In the genomic region with DNA sequence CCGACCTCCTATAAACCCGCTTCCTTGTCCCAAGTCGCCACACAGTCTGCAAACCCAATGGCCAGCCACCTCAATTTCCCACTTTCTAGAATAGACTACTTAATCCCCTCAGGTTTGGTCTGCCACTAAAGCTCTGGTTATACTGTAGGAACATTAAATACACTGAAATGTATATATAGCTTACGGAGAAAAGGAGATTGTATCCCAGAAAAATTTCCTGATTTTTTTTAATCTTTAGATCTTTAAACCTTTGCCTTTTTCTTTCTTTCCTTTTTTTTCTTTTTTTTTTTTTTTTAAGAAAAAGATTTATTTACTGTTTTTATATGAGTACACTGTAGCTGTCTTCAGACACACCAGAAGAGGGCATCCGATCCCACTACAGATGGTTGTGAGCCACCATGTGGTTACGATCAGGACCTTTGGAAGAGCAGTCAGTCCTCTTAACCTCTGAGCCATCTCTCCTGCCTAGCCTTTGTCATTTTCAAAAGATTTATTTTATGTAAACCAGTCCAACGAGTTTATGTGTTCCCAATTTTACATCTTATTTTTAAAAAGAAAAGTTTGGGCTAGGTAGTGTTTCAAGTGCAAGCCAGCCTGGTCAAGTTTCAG, we compare ENCODE assay signal across 8 mouse cellular contexts. TPM values are rescaled to one million over a fixed set of nuclear protein-coding genes. Genes with fewer than 3 reads are reported as not detected.
A peak's percentile ranks its signal among the peaks of the same experiment; 100 is the strongest.
DNase-seq lines count a peak whose midpoint lies in the region; ATAC-seq and TF ChIP-seq lines count a peak whose summit lies in the region.

No protein-coding gene starts in this region.

- peaks cover 20% of the 10 kb centered on the region for H3K4me1 ChIP-seq in forebrain, embryonic 14.5 days (ENCODE audit: control insufficient read depth, insufficient read depth, low read length)
- H3K4me1 ChIP-seq in liver, embryonic 15.5 days (replicated peaks), result peaks cover 51% of the 10 kb centered on the region

- no peak for ATAC-seq in forebrain, embryonic 14.5 days
- ATAC-seq in liver, embryonic 15.5 days (ENCODE audit: insufficient read depth), result no peak; the same call in 1 of the 2 replicates
- ATAC-seq in megakaryocyte progenitor cell, adult 5-6 weeks (replicated peaks; ENCODE audit: poor library complexity), result no peak

- H3K9me3 ChIP-seq in forebrain, embryonic 14.5 days (replicated peaks; ENCODE audit: control insufficient read depth, low read length), result no peaks in the 10 kb centered on the region
- H3K9me3 ChIP-seq in liver, embryonic 15.5 days (replicated peaks), result no peaks in the 10 kb centered on the region

- peaks cover 12% of the 10 kb centered on the region; the same call in 1 of the 2 replicates for H3K36me3 ChIP-seq in forebrain, embryonic 14.5 days (ENCODE audit: control insufficient read depth, insufficient read depth, low read length)
- H3K36me3 ChIP-seq in liver, embryonic 15.5 days (replicated peaks), result peaks cover 11% of the 10 kb centered on the region

- peak overlapping the region; percentile 54 for H3K9ac ChIP-seq in forebrain, embryonic 14.5 days (ENCODE audit: low read length)
- H3K9ac ChIP-seq in liver, embryonic 15.5 days, result peak overlapping the region; percentile 63

- no peak for DNase-seq in gastrocnemius, adult 2 months
- DNase-seq in gastrocnemius, postnatal 10 days, result no peak
- DNase-seq in A20 (ENCODE audit: low read depth, low spot score), result peak; percentile 49
- no peak for DNase-seq in forebrain, embryonic 14.5 days (ENCODE audit: low spot score)
- no peak for DNase-seq in left cerebral cortex, adult 8-10 months (ENCODE audit: low spot score in 2 of 2)
- no peak for DNase-seq in left cerebral cortex, postnatal 10 days (ENCODE audit: extremely low spot score in 1 of 2, low spot score in 2 of 2)

- peak overlapping the region; percentile 45 for H3K4me2 ChIP-seq in forebrain, embryonic 14.5 days (ENCODE audit: low read length)
- H3K4me2 ChIP-seq in liver, embryonic 15.5 days, result peak overlapping the region; percentile 87

- no peak for TF ChIP-seq CTCF in gastrocnemius, adult 2 months (IDR thresholded peaks at IDR 0.05)

- H3K27me3 ChIP-seq in forebrain, embryonic 14.5 days (replicated peaks; ENCODE audit: control insufficient read depth, insufficient read depth, low read length), result no peaks in the 10 kb centered on the region
- no peaks in the 10 kb centered on the region for H3K27me3 ChIP-seq in liver, embryonic 15.5 days

- WGBS in forebrain, embryonic 14.5 days, result 38% methylated on average over 7 of the region's 7 CpGs
- 30% methylated on average over 7 of the region's 7 CpGs for WGBS in liver, embryonic 15.5 days (ENCODE audit: insufficient replicate concordance)

- H3K27ac ChIP-seq in gastrocnemius, adult 2 months, result peak overlapping the region; percentile 96
- peak overlapping the region; percentile 86 for H3K27ac ChIP-seq in forebrain, embryonic 14.5 days (ENCODE audit: low read depth, low read length)
- H3K27ac ChIP-seq in liver, embryonic 15.5 days (replicated peaks), result peak overlapping the region; percentile 99

- intact Hi-C loops in gastrocnemius, adult 2 months (cut with DNase I), result loop anchor here (5.0 to 10.0 kb wide), 5 partner anchors 82 to 220 kb away; partner anchors contain the start of genes Chd8, Mettl17, Mettl3 and Supt16
- intact Hi-C loops in left cerebral cortex, postnatal 10 days (cut with DNase I), result no loop called here

- H3K4me3 ChIP-seq in gastrocnemius, adult 2 months, result peak overlapping the region; percentile 77
- peak overlapping the region; percentile 25 for H3K4me3 ChIP-seq in forebrain, embryonic 14.5 days (ENCODE audit: low read depth, low read length)
- H3K4me3 ChIP-seq in liver, embryonic 15.5 days (replicated peaks), result peak overlapping the region; percentile 58

RNA-seq across cellular contexts. Expression of gene Hnrnpc, which starts 1.0 kb away (rescaled TPM):
- total RNA-seq in gastrocnemius, adult 2 months (2021), result 100 to 1,000 TPM in 1 of 2 experiments, 10 to 100 TPM in 1; 81.7 to 100 TPM
- 100 to 1,000 TPM; 108 to 122 TPM for total RNA-seq in gastrocnemius, postnatal 10 days (2021)
- polyA plus RNA-seq in forebrain, embryonic 14.5 days (2014; fragmentation: Nextera tagmentation; extraction: Ambion mirVana), result 684 and 690 TPM in 2 replicates
- polyA plus RNA-seq in liver, embryonic 15.5 days (2015; fragmentation: Nextera tagmentation; extraction: Ambion mirVana), result 215 and 238 TPM in 2 replicates
- 100 to 1,000 TPM; 182 to 218 (median 204) TPM for total RNA-seq in left cerebral cortex, adult 8-10 months (2022)
- total RNA-seq in left cerebral cortex, postnatal 10 days (2021), result 100 to 1,000 TPM; 188 to 191 TPM
- total RNA-seq in megakaryocyte progenitor cell, adult 5-6 weeks (2015), result 353 and 414 TPM in 2 replicates
- 560 and 665 TPM in 2 replicates for total RNA-seq in megakaryocyte progenitor cell, adult 5-6 weeks (2017)

RNA-seq across cellular contexts. Expression of gene Rpgrip1, which starts 5.7 kb away (rescaled TPM):
- not detected for total RNA-seq in gastrocnemius, adult 2 months (2021)
- under 1 TPM; 0.12 to 0.56 TPM for total RNA-seq in gastrocnemius, postnatal 10 days (2021)
- polyA plus RNA-seq in forebrain, embryonic 14.5 days (2014; fragmentation: Nextera tagmentation; extraction: Ambion mirVana), result 49.2 and 52.3 TPM in 2 replicates
- polyA plus RNA-seq in liver, embryonic 15.5 days (2015; fragmentation: Nextera tagmentation; extraction: Ambion mirVana), result 37.6 and 39.5 TPM in 2 replicates
- 1 to 10 TPM in 3 of 4 experiments, under 1 TPM in 1; 0.91 to 3.1 (median 2.6) TPM for total RNA-seq in left cerebral cortex, adult 8-10 months (2022)
- total RNA-seq in left cerebral cortex, postnatal 10 days (2021), result 1 to 10 TPM; 3.7 to 3.8 TPM
- total RNA-seq in megakaryocyte progenitor cell, adult 5-6 weeks (2015), result 5.2 and 7.9 TPM in 2 replicates
- total RNA-seq in megakaryocyte progenitor cell, adult 5-6 weeks (2017), result 3.3 and 7.1 TPM in 2 replicates

Comparison
In these comparisons a context has a peak if more than half of its experiments do, and no peak if none do; other contexts are left out.
1. H3K4me3 ChIP-seq: peak in every context shown above with its lines; median percentile 77 in gastrocnemius, adult 2 months; 58 in liver, embryonic 15.5 days; 25 in forebrain, embryonic 14.5 days.